8 mouse cellular contexts compared by ENCODE assay signal in genomic region chr15:82148510-82148911, GRCm38 (mm10). TPM values are rescaled to one million over a fixed set of nuclear protein-coding genes. Genes with fewer than 3 reads are reported as not detected.
DNase-seq lines count a peak whose midpoint lies in the region; ATAC-seq and TF ChIP-seq lines count a peak whose summit lies in the region.

No protein-coding gene starts in this region.

- H3K9ac ChIP-seq in kidney, embryonic 16.5 days (replicated peaks; ENCODE audit: low read length): peak overlapping the region; percentile 88
- H3K9ac ChIP-seq in hindbrain, embryonic 15.5 days: peak overlapping the region; percentile 77
- H3K9ac ChIP-seq in midbrain, embryonic 15.5 days: peak overlapping the region; percentile 86

- WGBS in kidney, embryonic 16.5 days: 23% methylated on average over 9 of the region's 9 CpGs
- 6% methylated on average over 9 of the region's 9 CpGs for WGBS in bone marrow, adult 2 months
- 22% methylated on average over 9 of the region's 9 CpGs for WGBS in hindbrain, embryonic 15.5 days
- 25% methylated on average over 9 of the region's 9 CpGs for WGBS in midbrain, embryonic 15.5 days

- peak overlapping the region; percentile 81 for H3K4me2 ChIP-seq in kidney, embryonic 16.5 days (replicated peaks; ENCODE audit: low read depth, low read length)
- H3K4me2 ChIP-seq in hindbrain, embryonic 15.5 days: peak overlapping the region; percentile 89
- H3K4me2 ChIP-seq in midbrain, embryonic 15.5 days: peak overlapping the region; percentile 71

- no peaks in the 10 kb centered on the region for H3K27me3 ChIP-seq in kidney, embryonic 16.5 days (ENCODE audit: insufficient read depth, low read length)
- H3K27me3 ChIP-seq in hindbrain, embryonic 15.5 days: no peaks in the 10 kb centered on the region
- H3K27me3 ChIP-seq in midbrain, embryonic 15.5 days (replicated peaks): no peaks in the 10 kb centered on the region

- no peak for TF ChIP-seq POLR2A in bone marrow, adult 2 months (IDR thresholded peaks at IDR 0.05; ENCODE audit: borderline replicate concordance, control insufficient read depth, low read depth, low read length)

- H3K4me1 ChIP-seq in kidney, embryonic 16.5 days (ENCODE audit: insufficient read depth, low read length): peaks cover 29% of the 10 kb centered on the region
- H3K4me1 ChIP-seq in bone marrow, adult 2 months (ENCODE audit: control insufficient read depth, insufficient read depth, low read length): peaks cover 7% of the 10 kb centered on the region; the same call in 1 of the 2 replicates
- peaks cover 56% of the 10 kb centered on the region for H3K4me1 ChIP-seq in hindbrain, embryonic 15.5 days (replicated peaks)
- H3K4me1 ChIP-seq in midbrain, embryonic 15.5 days: peaks cover 56% of the 10 kb centered on the region

- no peak for TF ChIP-seq CTCF in bone marrow, adult 2 months (IDR thresholded peaks at IDR 0.05; ENCODE audit: control insufficient read depth, insufficient read depth, low read length)

- H3K27ac ChIP-seq in kidney, embryonic 16.5 days (ENCODE audit: low read length): no peak overlapping the region
- no peak overlapping the region for H3K27ac ChIP-seq in bone marrow, adult 2 months (ENCODE audit: control insufficient read depth, insufficient read depth, low read depth, low read length, poor library complexity)
- peak overlapping the region; percentile 98 for H3K27ac ChIP-seq in hindbrain, embryonic 15.5 days (replicated peaks)
- peak overlapping the region; percentile 99 for H3K27ac ChIP-seq in midbrain, embryonic 15.5 days

- no peak for DNase-seq in kidney, adult 11 months
- no peak for DNase-seq in cerebellum, adult 8-10 months
- no peak for DNase-seq in thymus, postnatal 25 days
- no peak for DNase-seq in adrenal gland, adult 8-10 months

- no peaks in the 10 kb centered on the region for H3K9me3 ChIP-seq in kidney, embryonic 16.5 days (ENCODE audit: low read length)
- H3K9me3 ChIP-seq in hindbrain, embryonic 15.5 days: no peaks in the 10 kb centered on the region
- H3K9me3 ChIP-seq in midbrain, embryonic 15.5 days: no peaks in the 10 kb centered on the region

- H3K4me3 ChIP-seq in kidney, embryonic 16.5 days (ENCODE audit: low read length): peak overlapping the region; percentile 80
- H3K4me3 ChIP-seq in bone marrow, adult 2 months (replicated peaks; ENCODE audit: control insufficient read depth, low read depth, low read length): peak overlapping the region; percentile 54
- H3K4me3 ChIP-seq in hindbrain, embryonic 15.5 days: peak overlapping the region; percentile 88
- H3K4me3 ChIP-seq in midbrain, embryonic 15.5 days: peak overlapping the region; percentile 94

- no peaks in the 10 kb centered on the region for H3K36me3 ChIP-seq in kidney, embryonic 16.5 days (ENCODE audit: insufficient read depth, low read length)
- no peaks in the 10 kb centered on the region; the same call in 1 of the 2 replicates for H3K36me3 ChIP-seq in hindbrain, embryonic 15.5 days
- no peaks in the 10 kb centered on the region for H3K36me3 ChIP-seq in midbrain, embryonic 15.5 days (replicated peaks)

- ATAC-seq in kidney, embryonic 16.5 days (ENCODE audit: low FRiP score, low TSS enrichment): no peak
- no peak for ATAC-seq in hindbrain, embryonic 15.5 days (ENCODE audit: low FRiP score, low read depth)
- no peak for ATAC-seq in midbrain, embryonic 15.5 days (replicated peaks)

RNA-seq across cellular contexts. Expression of gene Srebf2, which starts 1.5 kb away (rescaled TPM):
- 134 and 144 TPM in 2 replicates for polyA plus RNA-seq in kidney, embryonic 16.5 days (2015; fragmentation: Nextera tagmentation; extraction: Ambion mirVana)
- polyA plus RNA-seq in bone marrow, adult 2 months (2011; ENCODE audit: insufficient read depth, insufficient read length, low replicate concordance, missing spikeins): 19.3 and 46.3 TPM in 2 replicates
- polyA plus RNA-seq in hindbrain, embryonic 15.5 days (2015; fragmentation: Nextera tagmentation; extraction: Ambion mirVana): 204 and 209 TPM in 2 replicates
- polyA plus RNA-seq in midbrain, embryonic 15.5 days (2015; fragmentation: Nextera tagmentation; extraction: Ambion mirVana): 220 and 224 TPM in 2 replicates
- 100 to 1,000 TPM in 2 of 4 experiments, 10 to 100 TPM in 2; 83.2 to 144 (median 107) TPM for total RNA-seq in adrenal gland, adult 8-10 months (2022)

RNA-seq across cellular contexts. Expression of gene Ccdc134, which starts 20.8 kb away (rescaled TPM):
- polyA plus RNA-seq in kidney, embryonic 16.5 days (2015; fragmentation: Nextera tagmentation; extraction: Ambion mirVana): 17.3 and 19.5 TPM in 2 replicates
- polyA plus RNA-seq in bone marrow, adult 2 months (2011; ENCODE audit: insufficient read depth, insufficient read length, low replicate concordance, missing spikeins): 23.8 and 28.2 TPM in 2 replicates
- 11.6 and 12.0 TPM in 2 replicates for polyA plus RNA-seq in hindbrain, embryonic 15.5 days (2015; fragmentation: Nextera tagmentation; extraction: Ambion mirVana)
- polyA plus RNA-seq in midbrain, embryonic 15.5 days (2015; fragmentation: Nextera tagmentation; extraction: Ambion mirVana): 12.2 and 12.7 TPM in 2 replicates
- 10 to 100 TPM in 3 of 4 experiments, 1 to 10 TPM in 1; 8.9 to 13.7 (median 12.5) TPM for total RNA-seq in adrenal gland, adult 8-10 months (2022)

Comparison
In these comparisons a context has a peak if more than half of its experiments do, and no peak if none do; other contexts are left out.
1. H3K27ac ChIP-seq: peak in hindbrain, embryonic 15.5 days (single experiment) and midbrain, embryonic 15.5 days (single experiment); none in kidney, embryonic 16.5 days (single experiment) and bone marrow, adult 2 months (single experiment).
2. Peak in every context shown above with its lines, with median percentiles within 50 percentile points of each other: H3K4me2 ChIP-seq, H3K4me3 ChIP-seq and H3K9ac ChIP-seq.